Mouse (Mus musculus): ENCODE results near the gene Tenm3. TPM values are rescaled to one million over a fixed set of nuclear protein-coding genes. Genes with fewer than 3 reads are reported as not detected.
"Not testable (repeated sequence)": the region's sequence is repeated elsewhere in the genome, so short reads cannot be mapped to it uniquely, and the experiment has no call there.

Tenm3 gene
- polyA plus RNA-seq, 1 experiment from 2014 or later = not detected

DNA sequence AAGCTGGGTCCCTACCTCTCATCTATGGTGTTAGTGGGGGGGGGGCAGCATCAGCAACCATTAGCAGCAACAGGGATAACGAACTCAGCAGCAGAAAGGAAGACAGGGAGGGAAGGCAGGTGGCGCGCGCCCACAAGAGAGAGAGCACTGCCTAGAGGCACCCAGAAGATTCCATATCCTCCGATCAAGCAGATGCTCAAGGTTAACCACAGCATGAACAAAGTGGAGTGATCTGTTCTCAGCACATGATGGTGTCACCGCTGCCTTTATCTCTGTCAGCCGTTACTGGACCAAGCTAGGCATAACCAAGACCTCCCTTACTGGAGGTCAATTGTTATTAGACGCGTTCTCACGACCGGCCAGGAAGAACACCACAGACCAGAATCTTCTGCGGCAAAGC, 655.2 kb downstream of the Tenm3 start:
- H3K27ac ChIP-seq = no peak overlapping the region
- no peaks in the 10 kb centered on the region for H3K36me3 ChIP-seq (ENCODE audit: inconsistent target)
- no peaks in the 10 kb centered on the region for H3K79me2 ChIP-seq (ENCODE audit: inconsistent target)
- WGBS (ENCODE audit: missing documents) = 95% methylated on average over 11 of the region's 12 CpGs
- H3K4me3 ChIP-seq (ENCODE audit: inconsistent target) = no peak overlapping the region

- WGBS (ENCODE audit: missing documents) = 84% methylated on average over 7 of the region's 7 CpGs
- Histone ChIP-seq H3K79me2 (ENCODE audit: inconsistent target) (no peaks in the 10 kb centered on the region), H3K36me3 (ENCODE audit: inconsistent target) (no peaks in the 10 kb centered on the region), H3K4me3 (ENCODE audit: inconsistent target) (no peak overlapping the region), H3K27ac (no peak overlapping the region)
These were observed 660.0 kb downstream of the Tenm3 start for GRCm38 (mm10) chr8:48183758-48184157.

DNA sequence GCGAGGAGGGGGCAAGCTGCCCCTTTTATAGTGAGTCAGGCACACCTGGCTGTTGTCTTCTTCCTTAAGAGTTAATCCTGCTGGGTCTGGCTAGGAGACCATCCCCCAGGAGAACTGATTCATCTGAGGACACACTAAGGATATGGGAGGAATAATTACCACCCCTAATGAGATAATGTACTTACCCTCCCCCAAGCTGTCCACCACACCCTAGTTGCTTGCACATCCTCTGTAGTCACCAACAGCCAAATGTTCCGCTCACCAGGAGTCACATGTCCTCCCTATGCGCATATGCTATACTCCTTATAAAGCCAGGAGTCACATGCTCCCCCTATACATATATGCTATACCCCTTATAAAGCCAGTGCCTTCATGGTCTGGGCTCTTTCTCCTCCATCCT, 662.8 kb downstream of the Tenm3 start:
- WGBS (ENCODE audit: missing documents) = 90% methylated on average over 3 of the region's 3 CpGs
- Histone ChIP-seq H3K36me3 (ENCODE audit: inconsistent target) (no peaks in the 10 kb centered on the region), H3K27ac (no peak overlapping the region), H3K79me2 (ENCODE audit: inconsistent target) (no peaks in the 10 kb centered on the region), H3K4me3 (ENCODE audit: inconsistent target) (no peak overlapping the region)

DNA sequence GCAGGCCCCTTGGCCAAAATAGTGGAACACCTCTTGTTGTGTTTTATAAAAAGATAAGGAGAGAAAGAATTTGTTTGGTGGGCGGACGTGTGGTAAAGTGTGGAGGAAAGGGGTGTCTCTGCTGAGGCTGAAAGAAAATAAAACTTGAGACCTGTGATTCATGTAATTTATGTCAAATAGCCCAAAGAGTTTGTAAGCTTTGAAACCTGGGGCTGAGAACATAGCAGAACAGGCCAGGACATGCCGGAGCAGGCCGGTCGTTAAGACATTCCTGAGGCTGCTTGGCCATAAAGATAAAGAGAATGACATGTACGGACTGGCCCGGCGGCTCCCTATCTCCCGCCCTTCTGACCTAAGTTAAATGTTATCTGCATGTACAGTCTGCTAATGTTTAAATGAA, 663.6 kb downstream of the Tenm3 start:
- not testable (repeated sequence) for H3K4me3 ChIP-seq (ENCODE audit: inconsistent target); H3K36me3 ChIP-seq (ENCODE audit: inconsistent target); H3K27ac ChIP-seq; H3K79me2 ChIP-seq (ENCODE audit: inconsistent target)
- WGBS (ENCODE audit: missing documents) = 92% methylated on average over 9 of the region's 9 CpGs

DNA sequence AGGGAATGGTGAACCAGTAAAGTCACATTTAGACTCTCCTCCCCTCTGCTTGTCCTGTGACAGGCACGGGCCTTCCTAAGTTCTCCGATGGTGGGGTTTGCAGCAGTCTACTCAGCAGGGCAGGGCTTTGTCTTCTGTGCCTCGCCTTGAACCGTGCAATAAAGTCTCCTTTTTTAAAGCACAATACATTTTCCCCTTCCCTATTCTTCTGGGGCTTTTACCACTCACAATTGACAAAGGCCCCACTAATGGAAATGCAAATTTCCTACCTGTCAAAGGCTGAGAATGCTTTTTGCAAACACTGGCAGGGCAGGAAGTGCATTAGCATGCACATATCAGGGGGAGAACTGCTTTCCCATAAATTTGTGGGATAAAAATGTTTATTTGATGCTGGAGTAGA, 664.8 kb downstream of the Tenm3 start:
- H3K4me3 ChIP-seq (ENCODE audit: inconsistent target) = no peak overlapping the region
- WGBS (ENCODE audit: missing documents) = 76% methylated on average over 4 of the region's 4 CpGs
- no peaks in the 10 kb centered on the region for H3K79me2 ChIP-seq (ENCODE audit: inconsistent target)
- H3K36me3 ChIP-seq (ENCODE audit: inconsistent target) = no peaks in the 10 kb centered on the region
- no peak overlapping the region for H3K27ac ChIP-seq

- Histone ChIP-seq H3K79me2 (ENCODE audit: inconsistent target) (no peaks in the 10 kb centered on the region), H3K27ac (no peak overlapping the region), H3K4me3 (ENCODE audit: inconsistent target) (no peak overlapping the region), H3K36me3 (ENCODE audit: inconsistent target) (no peaks in the 10 kb centered on the region)
- WGBS (ENCODE audit: missing documents) = 75% methylated on average over 1 of the region's 1 CpGs
These were observed 665.9 kb downstream of the Tenm3 start for GRCm38 (mm10) chr8:48177876-48178275.

Data from macrophage (primary cell).